Mouse (Mus musculus): ENCODE data around the gene Dusp5.

DNA sequence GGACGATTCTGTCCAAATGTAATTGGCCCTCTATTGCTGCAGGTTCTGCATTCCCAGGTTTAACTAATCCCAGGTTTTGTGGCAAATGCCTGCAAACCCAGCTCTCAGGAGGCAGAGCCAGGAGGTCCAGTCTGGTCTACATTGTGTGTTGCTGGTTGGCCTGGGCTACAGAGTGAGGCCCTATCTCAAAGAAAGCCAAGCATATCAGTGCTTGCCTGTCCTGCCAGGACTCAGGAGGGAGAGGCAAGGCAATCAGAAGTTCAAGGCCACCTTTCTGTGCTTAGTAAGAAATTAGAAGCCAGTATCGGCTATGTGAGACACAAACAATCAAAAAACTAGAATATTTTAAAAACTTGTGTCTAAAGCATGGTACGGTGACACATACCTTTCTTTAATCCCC lies 44.2 kb downstream of the Dusp5 start:
- TF ChIP-seq CTCF (IDR thresholded peaks at IDR 0.05; ENCODE audit: extremely low read depth, insufficient read depth, insufficient read length, insufficient replicate concordance), result no peak
- no peak for TF ChIP-seq POLR2A (IDR thresholded peaks at IDR 0.05; ENCODE audit: low read depth, low read length)
